Mouse (Mus musculus) E14TG2a.4 (cell line): ENCODE measurements around the gene Rbp4.

Experiments used
- CTCF ChIP-seq: conservative IDR thresholded peaks from 2 replicates; pipeline ENCODE4 v1.5.1; 2014; ENCODE audit warnings: low read length
- POU5F1 ChIP-seq: IDR thresholded peaks from 2 replicates; pipeline ENCODE4 v1.6.1; 2014; ENCODE audit warnings: low read length, borderline replicate concordance

DNA sequence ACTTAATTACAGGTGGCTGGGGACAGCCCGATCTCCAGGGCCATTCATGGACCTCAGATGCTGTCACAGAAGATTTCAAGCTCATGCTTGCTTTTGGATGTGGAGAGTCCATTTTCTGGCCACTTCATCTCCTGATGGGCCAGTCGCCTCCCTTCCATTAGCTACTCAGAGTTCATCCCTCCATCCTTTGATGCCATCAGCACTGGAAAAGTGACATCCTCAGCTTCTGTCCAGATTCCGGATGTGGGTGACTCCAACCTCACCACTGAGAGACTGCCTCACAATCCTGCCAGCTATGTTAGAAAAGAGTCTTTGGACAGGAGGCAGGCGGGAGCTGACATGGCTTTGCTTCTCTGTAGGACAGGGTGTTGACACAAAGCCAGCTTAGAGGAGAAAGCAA lies 39.2 kb downstream of the Rbp4 start:
- TF ChIP-seq CTCF (no peak), POU5F1 (no peak)
